Mouse (Mus musculus) 3134 (cell line): ENCODE measurements at regions not wholly inside any gene's neighbourhood (a gene's known extent, or its start where the extent isn't known, plus 50 kb on each side); places are given as distances from the start of the nearest gene placed in this dataset.
A peak's percentile ranks its signal among the peaks of the same experiment; 100 is the strongest.

Source experiments
- DNase-seq: peaks from one replicate; pipeline ENCODE4 v3.0.0-alpha.2; 2011; ENCODE audit warnings: low spot score; ENCODE audit not compliant: insufficient read length; ENCODE audit errors: extremely low read depth

DNA sequence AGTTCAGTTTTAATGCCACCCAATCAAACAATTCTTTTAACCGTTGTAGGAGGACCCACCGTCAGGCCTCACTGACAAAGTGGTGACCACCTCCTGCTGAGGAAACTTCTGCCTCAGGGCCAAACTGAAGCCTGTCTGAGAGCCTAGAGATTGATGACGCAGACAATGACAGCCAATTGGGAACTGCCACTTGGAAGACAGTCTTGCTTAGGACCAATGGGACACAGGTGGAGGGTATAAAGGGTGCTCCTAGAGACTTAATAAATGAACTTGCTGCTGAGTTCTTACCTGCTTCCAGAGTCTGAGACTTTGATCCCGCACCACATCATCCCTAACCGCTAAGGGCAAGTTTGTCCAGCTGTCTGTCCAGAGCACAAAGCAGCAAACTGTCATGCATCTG lies 80.0 kb downstream of the Tbx4 start:
- DNase-seq: no peak

DNA sequence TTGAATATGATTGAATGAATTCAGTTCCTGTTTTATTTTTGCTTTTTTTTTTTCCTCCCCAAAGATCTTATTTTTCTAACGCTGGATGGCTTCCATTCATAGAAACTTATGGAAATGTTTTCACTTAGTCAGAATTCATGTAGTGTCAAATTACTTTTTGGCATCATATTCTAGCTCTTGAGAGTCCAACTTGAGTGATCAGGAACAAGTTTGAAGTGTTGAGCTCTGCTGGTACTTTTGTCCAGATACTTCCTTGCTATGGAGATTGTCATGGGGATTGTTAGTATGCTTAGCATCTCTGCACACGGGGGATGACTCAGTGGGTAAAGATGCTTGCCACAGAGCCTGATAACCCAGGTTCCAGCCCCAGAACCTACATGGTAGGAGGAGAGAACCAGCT lies 84.1 kb downstream of the Tbx4 start:
- no peak for DNase-seq

DNA sequence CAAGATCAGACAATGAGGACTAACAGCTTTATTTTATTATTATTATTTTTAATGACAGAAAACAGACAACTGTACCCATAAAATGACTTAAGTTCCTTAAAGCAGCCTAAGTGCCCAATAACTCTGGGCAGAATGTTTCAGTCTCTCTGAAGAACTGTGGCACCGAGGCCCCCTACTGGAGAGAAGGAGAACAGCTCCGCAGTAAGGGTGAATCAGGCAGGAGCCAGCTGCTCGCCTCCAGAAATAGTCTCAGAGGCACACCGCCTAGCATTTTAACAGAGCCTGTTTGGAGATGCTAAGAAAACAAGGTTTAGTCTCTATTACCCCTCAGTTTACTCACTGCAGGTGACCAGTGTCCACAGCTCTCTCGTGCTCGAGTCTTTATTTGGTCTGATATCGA lies 86.2 kb downstream of the Tbx4 start:
- DNase-seq: peak; percentile 27

DNA sequence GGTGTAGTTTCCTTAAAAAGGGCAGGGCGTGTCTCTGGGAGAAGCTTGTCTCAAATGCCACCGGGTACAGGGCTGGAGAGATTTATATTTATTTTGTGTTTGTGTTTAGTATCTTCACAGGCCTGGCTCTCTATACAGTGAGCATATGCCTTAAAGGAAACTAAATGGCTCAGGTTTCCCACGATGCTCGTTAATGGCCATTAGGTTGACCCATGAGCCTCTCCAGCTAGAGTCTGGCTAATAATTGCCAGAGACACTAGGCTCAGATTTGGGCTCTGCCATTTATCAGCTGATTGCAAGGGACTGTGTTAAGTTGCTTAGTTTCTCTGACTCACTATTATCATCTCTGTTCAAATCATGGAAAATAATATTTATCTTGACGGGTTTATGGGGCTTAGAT lies 87.5 kb downstream of the Tbx4 start:
- no peak for DNase-seq

DNA sequence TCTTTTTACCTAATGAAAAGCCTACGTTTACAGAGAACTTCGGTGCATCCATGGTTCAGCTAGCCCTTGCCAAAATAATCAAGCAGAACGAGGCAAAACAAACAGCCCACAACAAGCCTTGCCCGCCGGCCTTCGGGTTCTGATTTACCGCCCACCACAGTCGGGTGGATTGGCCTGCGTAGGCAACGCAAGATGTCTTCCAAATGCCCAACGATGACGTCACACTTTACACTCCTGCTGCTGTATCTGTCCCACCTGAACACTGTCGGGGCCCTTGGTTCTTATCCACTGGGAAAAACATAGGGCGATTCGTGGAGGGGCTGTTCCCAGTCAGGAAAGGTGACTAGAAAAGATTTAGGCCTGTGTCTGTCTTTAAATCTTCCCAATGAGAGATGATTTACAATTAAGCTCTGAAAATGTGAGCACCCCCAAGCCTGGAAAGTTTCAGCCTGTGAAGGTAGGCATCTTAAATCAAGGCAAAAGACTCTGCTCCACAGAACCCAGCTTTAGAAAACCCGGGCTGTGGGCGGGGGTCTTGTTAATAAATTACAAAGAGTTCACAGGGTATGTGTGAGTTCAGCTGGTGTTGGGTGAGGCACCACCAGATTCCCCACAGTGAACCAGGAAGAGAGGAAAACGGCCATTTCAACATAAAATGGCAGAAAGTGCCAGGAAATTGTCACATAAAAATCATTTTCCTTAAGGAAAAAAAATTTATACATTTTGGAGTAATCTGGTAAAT lies 90.6 kb downstream of the Tbx4 start:
- DNase-seq: no peak

DNA sequence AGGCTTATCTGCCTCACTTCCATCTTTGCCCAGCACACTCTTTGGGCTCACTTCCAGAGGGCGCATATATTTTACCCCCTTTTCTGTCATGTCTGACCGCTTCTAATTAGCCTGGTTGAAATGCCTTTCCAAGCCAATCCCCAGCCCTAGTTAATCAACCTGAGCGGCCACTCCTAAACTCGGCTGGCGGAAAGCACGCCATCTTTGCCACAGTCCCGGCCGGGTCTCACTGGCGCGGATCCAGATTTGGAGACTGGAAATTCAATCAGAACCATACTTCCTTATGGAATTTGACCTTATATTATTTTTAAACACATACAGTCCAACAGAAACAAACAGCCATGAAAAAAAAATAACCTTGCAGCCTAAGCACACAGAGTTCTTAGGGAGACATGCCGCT lies 94.2 kb downstream of the Tbx4 start:
- DNase-seq: no peak

DNA sequence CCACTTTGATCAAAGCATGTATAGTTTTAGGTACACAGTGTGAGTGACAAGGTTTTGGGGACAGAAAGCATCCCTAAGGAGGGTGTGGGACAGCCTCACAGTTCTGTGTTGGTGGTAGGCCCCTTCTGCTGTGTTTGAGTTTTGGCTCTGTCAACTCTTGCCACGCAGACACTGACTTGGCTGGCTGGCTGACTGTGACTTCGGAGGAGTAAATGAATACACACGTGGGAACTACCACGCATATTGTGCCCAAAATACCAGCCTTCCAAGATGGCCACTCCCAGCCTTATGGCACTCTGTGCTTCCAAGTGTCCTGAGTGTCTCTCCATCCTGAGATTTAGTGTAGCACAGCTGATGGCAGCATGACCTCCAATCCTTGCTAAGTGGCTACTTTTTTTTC lies 95.3 kb downstream of the Tbx4 start:
- DNase-seq: no peak

DNA sequence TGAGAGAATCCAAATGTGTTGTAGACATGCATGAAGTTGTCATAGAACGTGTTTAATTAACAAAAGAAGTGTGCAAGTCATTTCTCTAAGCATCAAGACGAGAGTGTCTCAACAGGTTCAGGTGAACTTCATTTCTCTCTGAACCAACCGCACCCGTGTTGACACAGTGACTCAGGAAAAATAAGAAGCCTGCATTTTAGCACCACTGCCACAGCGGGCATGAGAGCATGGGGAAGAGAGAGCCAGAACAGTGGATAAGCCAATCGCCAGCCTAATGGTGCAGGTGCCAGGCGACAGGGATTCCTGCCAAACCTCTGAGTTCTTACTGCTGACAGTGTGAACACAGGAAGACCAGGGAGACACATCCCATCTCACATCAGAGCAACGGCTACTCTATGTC lies 100.1 kb downstream of the Tbx4 start:
- no peak for DNase-seq

DNA sequence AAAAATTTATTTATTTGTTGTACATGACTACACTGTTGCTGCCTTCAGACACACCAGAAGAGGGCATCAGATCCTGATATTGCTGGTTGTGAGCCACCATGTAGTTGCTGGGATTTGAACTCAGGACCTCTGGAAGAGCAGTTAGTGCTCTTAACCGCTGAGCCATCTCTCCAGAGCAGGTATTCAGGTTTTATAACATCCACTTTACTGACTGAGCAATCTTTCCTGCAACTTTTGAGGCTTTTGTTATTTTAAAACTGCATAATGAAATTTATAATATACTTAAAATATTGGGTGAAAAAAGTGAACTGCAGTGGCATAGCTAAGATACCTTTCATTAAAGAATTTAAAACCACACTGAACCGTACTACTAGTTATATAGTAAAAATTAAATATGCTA lies 101.0 kb downstream of the Tbx4 start:
- no peak for DNase-seq

DNA sequence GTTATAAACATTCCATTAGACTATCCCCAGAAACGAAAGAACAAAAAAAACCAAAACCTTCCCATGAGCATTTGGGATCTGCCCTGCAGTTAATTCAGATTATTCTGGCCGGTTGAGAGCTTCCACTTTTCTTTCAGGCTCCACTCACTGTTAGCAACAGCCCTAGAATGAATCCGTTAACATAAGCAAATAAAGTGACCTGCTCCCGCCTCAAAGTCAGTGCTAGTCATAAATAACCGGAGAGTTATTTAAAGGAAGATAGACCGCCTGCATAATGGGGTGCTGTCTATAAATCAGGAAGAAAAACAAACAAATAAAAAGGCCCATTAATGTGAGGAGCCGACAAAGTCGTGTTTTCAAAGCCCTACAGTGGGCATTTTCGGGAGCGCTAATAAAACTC lies 103.3 kb downstream of the Tbx4 start:
- no peak for DNase-seq

DNA sequence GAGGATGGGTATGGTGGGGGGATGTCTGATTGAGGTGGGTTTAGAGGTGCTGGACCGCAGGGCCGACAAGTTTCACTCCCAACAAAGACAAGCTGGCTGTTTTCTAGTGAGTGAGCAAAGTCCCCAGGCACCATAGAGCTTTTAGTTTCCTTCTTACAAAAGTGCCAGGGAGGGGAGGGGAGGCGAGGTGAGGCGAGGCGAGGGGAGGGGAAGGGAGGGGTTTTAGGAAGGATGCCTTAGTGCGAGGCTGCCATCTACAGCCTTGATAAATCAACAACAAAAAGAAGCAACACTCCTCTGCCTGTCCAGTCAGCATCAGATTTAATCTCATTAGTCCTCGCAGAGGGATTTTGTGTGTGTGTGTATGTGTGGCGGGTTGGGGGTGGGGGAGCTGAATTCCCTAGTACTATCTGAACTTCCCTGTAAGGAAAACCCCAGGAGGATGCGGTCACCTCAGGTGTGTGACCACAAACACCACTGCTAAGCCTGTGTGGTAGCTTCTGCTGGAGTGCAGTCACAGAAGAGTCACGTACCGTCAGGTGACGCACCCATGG lies 103.8 kb downstream of the Tbx4 start:
- DNase-seq: no peak

DNA sequence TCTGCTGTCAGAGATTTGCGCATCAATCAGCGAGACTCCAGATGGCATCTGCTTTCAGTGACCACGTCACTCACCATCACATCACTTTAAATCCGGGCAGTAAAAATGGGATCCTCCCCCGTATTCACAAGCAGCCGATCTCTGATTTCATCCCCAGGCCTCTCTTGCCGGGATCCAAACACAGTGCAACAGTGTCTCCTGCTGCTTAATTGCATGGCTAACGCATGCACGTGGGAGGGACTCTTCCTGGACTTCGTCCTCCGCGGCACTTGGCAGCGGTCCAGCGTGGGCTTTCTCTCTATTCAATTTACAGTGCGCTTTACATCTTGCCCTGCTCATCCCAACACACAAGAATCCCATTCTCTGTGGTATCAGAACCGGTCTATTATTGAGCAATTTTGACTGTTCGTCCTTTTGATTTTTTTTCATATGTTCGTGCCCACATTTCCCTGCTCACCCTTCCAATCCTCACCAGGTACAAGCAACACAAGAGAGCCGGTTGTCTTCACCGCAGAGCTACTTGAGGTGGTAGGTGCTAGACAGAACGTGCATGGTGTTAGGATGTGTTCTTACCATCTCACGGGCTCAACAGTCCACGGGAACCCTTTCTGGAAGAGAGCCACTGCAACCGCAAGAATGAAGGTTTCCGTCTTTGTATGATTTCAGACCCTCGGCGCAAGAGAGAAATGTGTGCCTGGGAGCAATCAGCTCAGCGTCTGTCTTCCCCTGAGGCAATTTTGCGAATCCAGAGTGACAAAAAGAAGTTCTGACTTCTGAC lies 109.3 kb downstream of the Tbx4 start:
- no peak for DNase-seq

DNA sequence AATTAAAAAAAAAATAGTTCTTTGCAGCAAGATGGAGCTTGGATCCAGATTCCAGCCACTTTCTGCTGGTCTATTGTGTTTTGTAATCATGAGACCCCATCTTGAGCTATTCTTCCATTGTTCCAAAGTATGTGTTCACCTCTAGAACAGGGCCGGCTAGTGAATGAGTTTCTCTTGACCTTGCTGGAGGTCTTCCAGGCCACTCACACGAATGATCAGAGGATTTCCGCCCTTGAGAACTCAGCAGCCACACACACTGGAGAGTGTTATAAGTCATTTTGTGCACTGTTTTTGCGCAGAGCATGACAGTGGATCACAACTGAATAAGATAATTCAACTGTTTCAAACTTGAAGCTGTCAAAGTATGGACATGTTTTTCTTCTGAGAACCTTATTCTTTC lies 110.5 kb downstream of the Tbx4 start:
- DNase-seq: no peak

DNA sequence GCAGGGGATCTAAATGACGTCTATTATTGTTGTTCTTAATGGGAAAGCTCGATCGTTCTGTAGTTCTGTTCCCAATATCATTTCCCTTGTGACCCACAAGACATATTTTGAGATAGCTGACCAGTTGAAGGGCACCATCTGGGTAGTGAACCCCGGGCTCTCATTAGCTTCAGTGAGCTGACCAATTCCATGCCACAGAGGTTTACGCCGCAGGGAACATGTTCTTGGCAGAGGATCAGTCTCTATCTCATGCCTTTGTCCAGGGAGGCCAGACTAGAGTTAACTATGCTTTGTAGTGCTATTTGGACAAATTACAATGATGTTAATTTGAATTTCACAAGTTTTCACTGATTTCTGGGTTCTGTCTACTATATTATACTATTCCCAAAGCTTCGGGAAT lies 117.1 kb downstream of the Tbx4 start:
- no peak for DNase-seq

DNA sequence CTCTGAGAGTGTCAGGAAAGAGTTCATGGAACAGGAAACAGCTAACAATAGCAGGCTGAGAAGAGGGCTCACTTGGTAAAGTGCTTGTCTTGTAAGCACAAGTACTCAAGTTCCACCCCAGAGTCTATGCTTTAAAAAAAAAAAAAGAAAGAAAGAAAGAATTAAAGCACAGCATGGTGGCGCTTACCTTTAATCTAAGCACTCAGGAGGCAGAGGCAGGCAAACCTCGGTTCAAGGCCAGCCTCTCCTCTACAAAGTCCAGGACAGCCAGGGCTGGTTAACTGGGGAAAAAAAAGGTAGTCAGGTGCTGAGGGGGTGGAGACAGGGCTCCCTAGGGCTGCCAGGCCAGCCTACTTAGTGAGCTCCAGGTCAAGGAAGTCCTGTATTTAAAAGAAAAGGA lies 119.1 kb downstream of the Tbx4 start:
- DNase-seq: no peak

DNA sequence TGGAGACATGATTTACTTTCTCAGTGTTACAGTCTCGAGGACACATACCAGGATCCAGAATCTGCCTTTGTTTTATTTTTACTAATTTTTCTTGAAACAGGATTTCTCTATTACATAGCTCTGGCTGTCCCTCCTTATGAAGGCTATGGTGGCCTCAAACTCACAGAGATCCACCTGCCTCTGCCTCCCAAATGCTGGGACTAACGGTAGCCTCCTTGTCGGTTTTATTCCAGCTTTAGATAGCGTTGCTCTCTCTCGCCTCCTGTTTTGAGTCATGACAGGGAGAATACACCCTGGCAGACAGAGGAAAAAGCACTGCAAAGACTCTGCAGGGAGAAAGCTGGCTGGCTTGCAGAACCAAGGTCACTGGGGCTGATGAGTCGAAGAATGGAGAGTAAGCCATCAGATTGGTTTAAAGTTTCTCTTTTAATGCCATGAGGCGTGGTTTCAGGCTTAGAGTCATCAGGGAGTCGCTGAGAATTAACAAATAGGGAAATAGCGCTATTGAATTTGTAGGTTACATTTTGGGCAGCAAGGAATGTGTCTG lies 119.8 kb downstream of the Tbx4 start:
- DNase-seq: no peak

DNA sequence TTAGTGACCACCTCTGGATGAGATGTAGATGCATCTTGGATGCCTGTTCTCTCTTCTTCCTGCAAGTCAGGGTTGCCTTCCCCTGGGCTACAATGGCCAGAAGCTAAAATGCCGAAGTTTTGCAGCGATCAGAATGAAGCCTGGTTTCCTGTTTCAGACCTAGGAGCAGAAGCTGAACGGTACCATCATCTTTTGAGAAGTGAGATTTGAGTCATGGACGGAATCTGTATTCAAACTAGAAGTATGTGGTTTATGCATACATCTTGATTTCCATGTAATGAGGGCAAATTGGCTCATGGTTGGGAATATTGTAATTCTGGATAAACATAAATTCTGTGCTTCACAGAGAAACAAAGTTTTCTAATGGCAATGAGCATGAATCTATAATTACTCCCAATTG lies 120.6 kb downstream of the Tbx4 start:
- no peak for DNase-seq
